Mouse (Mus musculus) embryonic fibroblast, embryonic 13.5 days (primary cell): ENCODE data around the gene Zfp759. TPM values are rescaled to one million over a fixed set of nuclear protein-coding genes. Genes with fewer than 3 reads are reported as not detected.
"Not testable (repeated sequence)": the region's sequence is repeated elsewhere in the genome, so short reads cannot be mapped to it uniquely, and the experiment has no call there.

Experiments used
- H3K27ac ChIP-seq: 2 replicates; pipeline ENCODE4 v1.5.1; 2012; ENCODE audit warnings: low read length, control low read depth, inconsistent platforms; ENCODE audit not compliant: insufficient read depth
- H3K4me1 ChIP-seq: 2 replicates; pipeline ENCODE4 v1.6.1; 2011; ENCODE audit warnings: low read length; ENCODE audit not compliant: control insufficient read depth, insufficient read depth
- H3K4me3 ChIP-seq: 2 replicates; pipeline ENCODE4 v1.5.1; 2011; ENCODE audit warnings: mild to moderate bottlenecking, control low read depth, low read length; ENCODE audit not compliant: insufficient read depth
- CTCF ChIP-seq: IDR thresholded peaks from 2 replicates; pipeline ENCODE4 v1.5.1; 2011; ENCODE audit warnings: mild to moderate bottlenecking, control low read depth, low read length, moderate library complexity, borderline replicate concordance; ENCODE audit not compliant: insufficient read depth
- POLR2A ChIP-seq: IDR thresholded peaks from 2 replicates; pipeline ENCODE4 v1.6.1; 2011; ENCODE audit warnings: low read depth, mild to moderate bottlenecking, control low read depth, low read length, moderate library complexity
- polyA plus RNA-seq: library from polyadenylated mRNA; stranded (reverse); fragments of >200 nt; gene quantifications from 2 replicates; pipeline ENCODE4 v1.2.4, GENCODE M21; 2011; ENCODE audit warnings: low read depth; ENCODE audit not compliant: missing spikeins, insufficient read length

The Zfp759 gene
- polyA plus RNA-seq, 1 experiment = 4.2 TPM

DNA sequence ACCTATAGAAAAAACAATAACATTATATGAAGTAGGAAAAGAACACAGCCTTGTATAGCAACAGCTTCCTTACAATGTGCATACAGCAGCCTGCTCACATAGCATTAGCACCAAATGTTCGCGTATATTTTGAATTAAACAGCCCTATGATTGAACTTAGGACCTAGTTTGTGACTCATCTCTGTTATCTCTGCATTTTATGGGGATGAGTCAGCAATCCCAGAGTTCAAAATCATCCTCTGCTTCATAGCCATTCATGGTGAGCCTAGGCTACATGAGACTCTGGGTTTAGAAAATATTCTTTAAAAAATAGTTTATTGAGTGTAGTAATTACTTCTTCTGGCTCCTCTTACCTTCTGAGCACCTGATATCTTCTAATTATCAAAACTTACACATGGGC is 8.2 kb upstream of the Zfp759 start:
- Histone ChIP-seq H3K27ac (no peak overlapping the region; the same call in 1 of the 2 replicates), H3K4me3 (no peak overlapping the region), H3K4me1 (peaks cover 7% of the 10 kb centered on the region)
- no peak for TF ChIP-seq CTCF
- no peak for TF ChIP-seq POLR2A

DNA sequence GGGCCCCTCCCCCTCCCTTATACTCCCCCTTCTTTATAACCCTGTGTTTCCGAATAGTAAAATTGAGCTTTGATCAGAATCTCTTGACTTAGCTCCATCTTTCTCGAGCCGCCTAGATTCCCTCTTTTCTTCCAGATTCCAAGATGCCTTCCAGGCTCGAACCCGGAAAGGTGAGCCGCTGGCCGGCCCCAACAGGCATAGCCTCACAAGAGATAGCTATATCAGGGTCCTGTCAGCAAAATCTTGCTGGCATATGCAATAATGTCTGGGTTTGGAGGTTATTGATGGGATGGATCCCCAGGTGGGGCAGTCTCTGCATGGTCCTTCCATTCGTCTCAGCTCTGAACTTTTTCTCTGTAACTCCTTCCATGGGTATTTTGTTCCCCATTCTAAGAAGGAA is 5.3 kb upstream of the Zfp759 start, which contains the start of gene Rslcan18:
Gene Rslcan18 (minus strand): TSS at position 101 of the 400 bp plus-strand sequence.
- not testable (repeated sequence) for H3K27ac ChIP-seq, H3K4me3 ChIP-seq, H3K4me1 ChIP-seq

DNA sequence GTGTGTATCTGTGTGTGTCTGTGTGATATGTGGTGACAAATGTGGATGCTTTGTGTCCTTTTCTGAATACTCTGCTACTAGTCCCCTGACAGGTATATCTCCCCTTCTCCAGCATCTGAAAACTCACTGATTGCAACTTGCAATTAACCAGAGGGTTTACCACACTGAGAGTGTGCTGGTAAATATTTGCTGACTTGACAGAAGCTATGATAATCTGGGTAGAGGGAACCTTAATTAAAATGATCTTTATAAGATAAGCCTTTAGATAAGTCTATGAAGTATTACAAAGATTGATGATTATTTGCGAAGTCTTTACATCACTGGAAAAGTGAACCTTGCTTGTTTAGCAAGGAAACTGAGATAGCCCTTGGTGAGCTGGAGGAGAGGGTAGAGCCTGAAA is 3.0 kb downstream of the Zfp759 start:
- no peak overlapping the region for H3K27ac ChIP-seq
- no peaks in the 10 kb centered on the region for H3K4me1 ChIP-seq
- TF ChIP-seq CTCF = no peak
- no peak for TF ChIP-seq POLR2A
- no peak overlapping the region for H3K4me3 ChIP-seq

DNA sequence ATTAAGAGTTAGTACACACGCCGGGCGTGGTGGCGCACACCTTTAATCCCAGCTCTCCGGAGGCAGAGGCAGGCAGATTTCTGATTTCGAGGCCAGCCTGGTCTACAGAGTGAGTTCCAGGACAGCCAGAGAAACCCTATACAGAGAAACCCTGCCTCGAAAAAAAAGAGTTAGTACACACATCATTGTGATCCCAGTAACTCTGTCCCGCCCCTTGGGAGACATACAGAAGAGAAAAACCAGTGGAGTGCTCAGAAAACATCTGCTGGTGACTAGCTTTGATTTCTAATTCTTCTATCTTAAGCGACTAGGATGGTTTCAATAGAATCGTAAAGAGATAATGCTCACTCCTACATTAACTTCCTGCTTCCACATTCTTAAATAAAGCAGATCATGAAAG is 6.0 kb downstream of the Zfp759 start:
- not testable (repeated sequence) for H3K4me3 ChIP-seq

DNA sequence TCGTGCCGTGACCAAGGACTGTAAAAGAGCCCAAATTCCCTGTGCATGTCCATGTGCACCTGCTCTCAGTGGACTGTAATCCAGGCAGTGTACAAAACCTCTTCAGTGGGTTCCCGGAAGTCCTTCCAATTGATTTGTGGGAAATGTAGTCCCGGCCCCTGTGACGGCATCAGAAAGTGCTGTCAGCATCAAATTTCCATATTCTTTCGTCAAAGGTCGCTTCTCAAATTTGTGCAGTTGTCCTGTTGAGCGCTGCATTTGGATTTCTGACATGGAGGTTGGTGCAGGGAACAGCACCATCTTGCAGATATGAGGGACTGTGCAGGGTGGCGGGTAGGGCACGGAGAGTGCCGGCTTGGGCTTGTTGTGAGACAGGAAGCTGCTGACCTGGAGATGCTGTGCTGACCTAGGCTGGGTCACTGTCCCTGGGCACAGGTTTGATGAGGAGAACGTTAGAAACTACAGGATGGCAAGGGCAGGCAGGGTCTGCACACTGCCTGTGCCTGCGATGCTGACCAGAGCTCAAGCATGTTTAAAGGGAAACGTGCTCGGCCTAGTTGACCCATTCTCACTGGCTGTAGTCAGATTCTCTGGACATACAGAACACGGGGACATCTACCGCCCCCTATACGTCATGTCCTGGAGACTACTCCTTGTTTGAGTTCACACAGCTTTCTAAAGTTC is 6.7 kb downstream of the Zfp759 start:
- Histone ChIP-seq H3K4me3 (peak overlapping the region; percentile 71), H3K4me1 (no peaks in the 10 kb centered on the region), H3K27ac (no peak overlapping the region)
- no peak for TF ChIP-seq CTCF
- TF ChIP-seq POLR2A = peak; percentile 41

More for the DNA sequence above, 6.0 kb downstream of the Zfp759 start:
- H3K27ac ChIP-seq, H3K4me1 ChIP-seq: not testable (repeated sequence)

DNA sequence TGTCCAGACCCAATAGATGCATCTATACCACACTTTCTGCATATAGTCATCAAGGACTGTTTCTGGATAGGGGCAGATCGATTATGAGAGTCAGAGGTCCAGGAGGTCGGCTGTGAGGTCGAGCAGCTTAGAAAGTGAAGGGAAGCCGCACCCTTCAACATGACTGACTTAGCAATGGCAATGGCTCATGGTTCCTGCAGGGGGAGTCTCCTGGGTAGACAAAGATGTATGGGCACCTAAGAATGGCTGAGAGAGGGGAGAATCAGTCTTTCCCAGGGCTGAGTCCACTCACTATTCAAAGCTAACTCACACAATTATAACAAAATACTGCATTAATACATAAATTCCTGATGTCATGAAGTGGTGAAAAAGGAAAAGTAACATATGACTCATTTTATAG is 44.7 kb downstream of the Zfp759 start:
- not testable (repeated sequence) for H3K4me1 ChIP-seq, H3K27ac ChIP-seq, H3K4me3 ChIP-seq

DNA sequence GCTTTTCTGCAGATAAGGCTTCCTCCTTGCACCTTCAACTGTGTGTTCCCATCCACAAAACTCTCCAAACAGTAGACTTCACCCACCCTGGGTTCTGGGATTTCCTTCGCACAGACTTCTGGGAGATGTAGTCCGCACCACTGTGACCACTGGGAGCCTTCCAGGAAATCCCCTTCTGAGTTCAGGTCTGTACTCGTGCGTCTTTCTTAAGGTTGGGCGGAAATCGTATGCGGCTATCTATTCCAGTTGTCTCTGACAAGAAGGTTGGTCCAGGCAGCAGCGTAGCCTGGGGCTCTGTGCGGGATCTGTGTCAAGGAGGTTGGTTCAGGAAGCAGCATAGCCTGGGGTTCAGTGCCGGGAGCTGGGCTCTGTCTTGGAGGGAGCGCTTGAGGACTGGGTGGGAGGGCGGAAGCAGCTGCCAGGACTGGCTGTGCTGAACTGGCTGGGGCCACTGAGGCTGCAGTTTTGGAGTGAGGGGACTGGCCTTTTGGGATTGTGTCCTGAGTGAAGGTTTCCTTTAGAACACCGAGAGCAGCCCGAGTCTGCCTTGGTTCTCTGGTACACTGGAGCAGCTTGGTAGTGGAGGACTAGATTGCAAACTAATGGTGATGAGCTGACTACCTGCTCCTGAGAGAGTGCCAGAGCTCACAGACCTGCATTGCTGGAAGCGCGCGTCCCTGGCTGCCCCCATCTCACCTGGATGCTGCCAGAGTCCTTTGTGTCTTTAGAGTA is 51.7 kb downstream of the Zfp759 start, which contains the start of gene Rsl1:
Gene Rsl1 (plus strand): TSS at position 192 of the 732 bp plus-strand sequence.
- H3K4me3 ChIP-seq = peak within 1 kb of the TSS; percentile 83
- peak within 1 kb of the TSS; percentile 15; the same call in 1 of the 2 replicates for H3K27ac ChIP-seq
- TF ChIP-seq POLR2A = peak; percentile 61

DNA sequence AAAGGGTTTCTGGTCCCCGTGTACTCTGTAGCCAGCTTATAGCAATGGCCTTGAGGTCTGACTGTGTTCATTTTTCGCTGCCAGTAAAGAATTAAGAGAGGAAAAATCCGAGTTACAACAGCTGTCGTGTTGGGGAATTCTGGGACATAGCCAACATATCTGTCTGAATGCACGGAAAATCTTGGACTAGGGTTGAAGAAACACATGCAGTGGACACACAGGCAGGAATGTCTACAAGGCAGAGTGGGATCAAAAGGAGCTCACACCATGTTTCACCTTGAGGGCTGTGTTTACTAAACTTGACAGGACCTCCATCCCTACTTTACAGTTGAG is 52.2 kb downstream of the Zfp759 start:
- H3K4me1 ChIP-seq = no peaks in the 10 kb centered on the region
- TF ChIP-seq CTCF = no peak
- no peak for TF ChIP-seq POLR2A
- no peak overlapping the region for H3K27ac ChIP-seq
- H3K4me3 ChIP-seq = peak overlapping the region; percentile 83

More for the DNA sequence above, 51.7 kb downstream of the Zfp759 start, which contains the start of gene Rsl1:
- not testable (repeated sequence) for H3K4me1 ChIP-seq

Other genes with a start within 250 kb of the Zfp759 start
- 0.65 and 1.7 TPM in 2 replicates for gene Gm10767, start 216.7 kb upstream of the Zfp759 start, polyA plus RNA-seq
- gene Zfp712, start 60.5 kb upstream of the Zfp759 start, polyA plus RNA-seq = 1.2 and 2.4 TPM in 2 replicates
- 0.94 and 3.2 TPM in 2 replicates for gene Zfp708, start 23.7 kb upstream of the Zfp759 start, polyA plus RNA-seq
- gene Gm28557, start 13.1 kb upstream of the Zfp759 start, polyA plus RNA-seq = 1.8 and 5.3 TPM in 2 replicates
- gene Rslcan18, start 5.4 kb upstream of the Zfp759 start, polyA plus RNA-seq = 0.43 and 0.98 TPM in 2 replicates
- gene Rsl1, start 51.5 kb downstream of the Zfp759 start, polyA plus RNA-seq = 6.5 and 7.3 TPM in 2 replicates
- 1.2 and 1.5 TPM in 2 replicates for gene Zfp455, start 72.8 kb downstream of the Zfp759 start, polyA plus RNA-seq
- gene Zfp458, start 156.8 kb downstream of the Zfp759 start, polyA plus RNA-seq = 3.3 and 4.6 TPM in 2 replicates
- 0.57 and 1.6 TPM in 2 replicates for gene Zfp457, start 184.8 kb downstream of the Zfp759 start, polyA plus RNA-seq
- gene Zfp595, start 210.9 kb downstream of the Zfp759 start, polyA plus RNA-seq = 6.4 and 8.6 TPM in 2 replicates
- gene Gm28044, start 238.9 kb downstream of the Zfp759 start, polyA plus RNA-seq = not detected in 2 replicates
- 1.8 and 2.7 TPM in 2 replicates for gene Zfp953, start 238.9 kb downstream of the Zfp759 start, polyA plus RNA-seq